In the genomic region with DNA sequence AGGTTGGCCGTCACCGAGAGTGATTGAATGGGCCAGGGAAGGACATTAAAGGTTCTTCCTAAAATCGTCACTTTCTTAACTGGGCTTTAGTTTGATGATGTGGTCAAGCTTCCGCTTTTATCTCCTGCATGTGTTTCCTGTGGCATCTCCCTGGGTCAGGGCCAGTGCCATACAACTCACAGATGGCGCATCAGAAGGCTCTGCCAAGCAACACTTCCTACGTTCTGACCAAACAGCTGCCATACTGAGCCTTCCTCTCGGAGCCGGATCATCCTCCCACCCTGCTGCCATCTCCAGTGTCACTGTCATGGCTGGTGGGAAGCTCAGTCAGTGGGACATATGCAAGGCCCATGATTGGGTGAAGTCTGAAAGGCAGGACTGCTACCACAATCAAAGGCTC, we compare ENCODE assay signal across 10 mouse cellular contexts. TPM values are rescaled to one million over a fixed set of nuclear protein-coding genes. Genes with fewer than 3 reads are reported as not detected.
DNase-seq lines count a peak whose midpoint lies in the region; ATAC-seq and TF ChIP-seq lines count a peak whose summit lies in the region.
"Had no signal": no experiment of that assay in that cellular context is flagged by ENCODE, and none has a peak within 500 bp of the region (broad histone marks: within the 10 kb centered on the region; RNA-seq: fewer than 3 reads in every experiment).

No protein-coding gene starts in this region.

- TF ChIP-seq CTCF in liver, postnatal 0 days (IDR thresholded peaks at IDR 0.05; ENCODE audit: low read depth), result no peak
- no peak for TF ChIP-seq CTCF in left cerebral cortex, adult 2 months (IDR thresholded peaks at IDR 0.05)
- no peak for TF ChIP-seq CTCF in thymus, adult 2 months (IDR thresholded peaks at IDR 0.05; ENCODE audit: borderline replicate concordance, control insufficient read depth, extremely low read depth, insufficient read depth, low read length, poor library complexity)

- H3K4me3 ChIP-seq in liver, postnatal 0 days (ENCODE audit: low read depth, low read length), result no peak overlapping the region
- no peak overlapping the region for H3K4me3 ChIP-seq in liver, embryonic 12.5 days
- no peak overlapping the region for H3K4me3 ChIP-seq in left cerebral cortex, adult 2 months
- H3K4me3 ChIP-seq in midbrain, embryonic 11.5 days (ENCODE audit: low read depth, low read length), result no peak overlapping the region
- H3K4me3 ChIP-seq in thymus, adult 2 months (ENCODE audit: control insufficient read depth, insufficient read depth, low read length), result no peak overlapping the region

- no peaks in the 10 kb centered on the region for H3K9me3 ChIP-seq in liver, postnatal 0 days (ENCODE audit: low read length)
- H3K9me3 ChIP-seq in liver, embryonic 12.5 days (replicated peaks), result no peaks in the 10 kb centered on the region
- H3K9me3 ChIP-seq in midbrain, embryonic 11.5 days (ENCODE audit: control insufficient read depth, low read length), result no peaks in the 10 kb centered on the region

- no peak overlapping the region for H3K27ac ChIP-seq in liver, postnatal 0 days (ENCODE audit: low read depth)
- no peak overlapping the region for H3K27ac ChIP-seq in liver, embryonic 12.5 days
- H3K27ac ChIP-seq in left cerebral cortex, adult 2 months, result peak overlapping the region; percentile 25; the same call in 1 of the 2 replicates
- H3K27ac ChIP-seq in midbrain, embryonic 11.5 days (ENCODE audit: low read depth, low read length), result no peak overlapping the region
- no peak overlapping the region for H3K27ac ChIP-seq in thymus, adult 2 months (ENCODE audit: control insufficient read depth, insufficient read depth, low read length)

- no peak for TF ChIP-seq POLR2A in thymus, adult 2 months (IDR thresholded peaks at IDR 0.05; ENCODE audit: control insufficient read depth, extremely low read depth, insufficient read depth, low read length, poor library complexity)

- no peaks in the 10 kb centered on the region for H3K36me3 ChIP-seq in liver, postnatal 0 days (replicated peaks; ENCODE audit: insufficient read depth, low read length)
- H3K36me3 ChIP-seq in liver, embryonic 12.5 days, result peaks cover 7% of the 10 kb centered on the region
- no peaks in the 10 kb centered on the region for H3K36me3 ChIP-seq in midbrain, embryonic 11.5 days (ENCODE audit: control insufficient read depth, insufficient read depth, low read length)
- H3K36me3 ChIP-seq in thymus, adult 2 months (ENCODE audit: control insufficient read depth, insufficient read depth, low read length), result no peaks in the 10 kb centered on the region

- ATAC-seq in liver, postnatal 0 days, result peak; percentile 24; the same call in 1 of the 2 replicates
- no peak for ATAC-seq in liver, embryonic 12.5 days
- no peak for ATAC-seq in midbrain, embryonic 11.5 days (ENCODE audit: low FRiP score)
- ATAC-seq: intestine, embryonic 16.5 days; midbrain, embryonic 16.5 days; Patski had no signal

- TF ChIP-seq EP300 in liver, postnatal 0 days (IDR thresholded peaks at IDR 0.05; ENCODE audit: low read depth), result no peak

- H3K27me3 ChIP-seq in liver, postnatal 0 days (ENCODE audit: insufficient read depth, low read length), result no peaks in the 10 kb centered on the region
- no peaks in the 10 kb centered on the region for H3K27me3 ChIP-seq in liver, embryonic 12.5 days (replicated peaks)
- H3K27me3 ChIP-seq in midbrain, embryonic 11.5 days (ENCODE audit: control insufficient read depth, insufficient read depth, low read length), result no peaks in the 10 kb centered on the region
- no peaks in the 10 kb centered on the region for H3K27me3 ChIP-seq in thymus, adult 2 months (ENCODE audit: control insufficient read depth, insufficient read depth, low read length)
- H3K27me3 ChIP-seq: Patski had no signal

- no peak overlapping the region for H3K9ac ChIP-seq in liver, postnatal 0 days (replicated peaks)
- no peak overlapping the region for H3K9ac ChIP-seq in liver, embryonic 12.5 days
- H3K9ac ChIP-seq in midbrain, embryonic 11.5 days (ENCODE audit: low read length), result no peak overlapping the region

- WGBS in liver, postnatal 0 days (ENCODE audit: insufficient replicate concordance), result 50% methylated on average over 8 of the region's 8 CpGs
- 43% methylated on average over 8 of the region's 8 CpGs for WGBS in liver, embryonic 12.5 days (ENCODE audit: insufficient replicate concordance)
- 89% methylated on average over 8 of the region's 8 CpGs for WGBS in midbrain, embryonic 11.5 days
- 60% methylated on average over 8 of the region's 8 CpGs for WGBS in thymus, adult 2 months

- H3K4me2 ChIP-seq in liver, postnatal 0 days (ENCODE audit: low read depth, low read length), result no peak overlapping the region
- no peak overlapping the region for H3K4me2 ChIP-seq in liver, embryonic 12.5 days
- no peak overlapping the region for H3K4me2 ChIP-seq in midbrain, embryonic 11.5 days

- H3K4me1 ChIP-seq in liver, postnatal 0 days (ENCODE audit: insufficient read depth), result peaks cover 28% of the 10 kb centered on the region
- H3K4me1 ChIP-seq in liver, embryonic 12.5 days, result peaks cover 93% of the 10 kb centered on the region
- H3K4me1 ChIP-seq in midbrain, embryonic 11.5 days (ENCODE audit: control insufficient read depth, insufficient read depth, low read length), result peaks cover 15% of the 10 kb centered on the region
- H3K4me1 ChIP-seq in thymus, adult 2 months (replicated peaks; ENCODE audit: control insufficient read depth, insufficient read depth, low read length), result peaks cover 45% of the 10 kb centered on the region

- no peak for DNase-seq in liver, postnatal 0 days
- DNase-seq in cerebellum, postnatal 36 days, result peak; percentile 81
- DNase-seq in left cerebral cortex, adult 2 months (ENCODE audit: extremely low spot score in 1 of 2, low spot score in 2 of 2), result peak; percentile 57 to 70
- peak; percentile 45 for DNase-seq in skeletal muscle tissue, adult 2 months (ENCODE audit: low read depth, low spot score)
- DNase-seq in midbrain, embryonic 11.5 days (ENCODE audit: low spot score, missing footprints), result no peak
- DNase-seq in thymus, adult 2 months, result no peak

- intact Hi-C loops in left cerebral cortex, adult 2 months (cut with DNase I), result loop anchor here (10.0 kb wide), 1 partner anchor 583 kb away; no protein-coding TSS in a partner anchor

RNA-seq across cellular contexts. Expression of a gene that starts 6.7 kb away (rescaled TPM):
- polyA plus RNA-seq in liver, postnatal 0 days (2015; fragmentation: Nextera tagmentation; extraction: Ambion mirVana), result 3.9 and 4.0 TPM in 2 replicates
- 11.9 and 12.3 TPM in 2 replicates for polyA plus RNA-seq in liver, embryonic 12.5 days (2016; fragmentation: Nextera tagmentation; extraction: Ambion mirVana)
- total RNA-seq in left cerebral cortex, adult 2 months (2021), result 10 to 100 TPM; 54.9 to 55.6 TPM
- polyA plus RNA-seq in midbrain, embryonic 11.5 days (2014; fragmentation: Nextera tagmentation; extraction: Ambion mirVana), result 16.5 and 17.7 TPM in 2 replicates
- 49.2 and 50.0 TPM in 2 replicates for polyA plus RNA-seq in thymus, adult 2 months (2012; rRNA removed)

Comparison
In these comparisons a context has a peak if more than half of its experiments do, and no peak if none do; other contexts are left out.
1. DNase-seq: peak in cerebellum, postnatal 36 days (2 of 2), left cerebral cortex, adult 2 months (2 of 2) and skeletal muscle tissue, adult 2 months (single experiment); none in liver, postnatal 0 days (single experiment), midbrain, embryonic 11.5 days (single experiment) and thymus, adult 2 months (single experiment).